Mouse (Mus musculus) kidney, postnatal 36 days (tissue): ENCODE data around the gene Gnai3.

Experiments
- DNase-seq, 2 experiments: peaks; one replicate each; pipeline ENCODE4 v3.0.0; 2021 to 2022; ENCODE audit warnings: mixed read lengths in 2 of 2

The Gnai3 gene

DNA sequence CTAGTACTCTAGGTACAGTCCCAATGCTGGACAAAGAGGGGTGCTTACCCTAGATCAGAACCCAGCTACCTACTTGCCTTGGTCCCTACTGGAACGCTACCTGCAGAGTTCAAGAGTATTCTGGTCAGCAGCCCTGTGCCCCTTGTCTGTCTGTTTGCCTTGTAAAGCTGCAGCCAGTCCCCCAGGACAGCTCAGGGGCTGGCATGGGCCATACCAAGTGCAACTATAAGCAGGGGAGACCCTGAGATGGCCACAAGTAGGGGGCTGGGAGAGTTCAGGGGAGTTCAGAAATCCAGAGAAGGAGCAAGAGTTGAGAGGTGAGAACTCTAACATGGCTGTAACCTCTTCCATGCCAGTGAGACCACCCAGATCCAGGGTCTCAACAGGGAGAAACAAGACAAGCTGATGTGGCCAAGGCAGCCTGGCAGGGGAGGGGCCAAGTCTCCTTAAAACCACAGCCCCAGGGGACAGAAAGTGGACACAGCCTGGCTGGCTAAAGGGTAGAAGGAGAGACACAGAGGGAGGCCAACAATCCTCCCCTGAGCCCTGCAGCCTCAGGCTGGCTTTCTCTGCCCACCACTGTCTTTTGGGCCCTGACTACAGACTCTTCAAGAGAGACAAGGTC is 63.6 kb downstream of the Gnai3 start:
- DNase-seq, result no peak

DNA sequence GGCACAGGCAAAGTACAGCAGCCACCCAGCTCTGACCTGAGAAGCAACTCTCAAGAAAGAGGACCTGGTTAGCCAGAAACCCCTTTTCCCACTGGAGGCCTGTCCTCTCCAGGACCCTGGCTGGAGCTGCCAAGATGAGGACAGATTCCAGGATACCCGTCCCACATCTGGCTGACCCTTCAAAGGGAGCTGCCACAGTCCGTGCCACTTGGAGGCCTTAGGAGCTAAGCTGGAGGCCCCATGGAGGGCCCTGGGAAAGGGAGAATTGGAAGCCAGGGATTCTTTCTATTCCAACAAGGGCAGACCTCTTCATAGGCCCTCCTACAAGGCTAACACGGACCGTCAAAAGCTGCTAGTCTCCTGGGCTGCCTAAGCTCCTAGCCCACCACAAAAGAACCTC is 64.3 kb downstream of the Gnai3 start:
- no peak for DNase-seq

DNA sequence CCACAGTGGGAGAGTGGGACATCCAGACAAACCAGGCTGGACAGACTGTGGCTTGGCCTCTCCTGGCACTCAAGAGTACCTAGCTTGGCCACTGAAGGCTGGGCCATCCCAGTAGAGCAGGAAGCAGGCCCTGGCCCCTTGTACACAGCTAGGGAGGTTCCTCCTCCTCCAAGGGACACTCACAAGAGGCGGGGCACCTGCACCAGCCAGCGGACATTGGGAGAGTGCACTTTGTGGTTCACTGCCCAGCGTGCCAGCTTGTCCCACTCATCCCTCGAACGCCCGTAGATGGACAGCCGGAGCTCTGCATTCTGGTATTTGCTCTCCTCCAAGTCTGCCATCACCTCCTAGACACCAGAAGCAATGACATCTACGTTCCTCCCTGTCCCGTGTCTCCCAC is 69.1 kb downstream of the Gnai3 start:
- DNase-seq, result peak; percentile 59 to 74

- no peak for DNase-seq
Measured at GRCm38 (mm10) chr3:108072983-108073569, 72.9 kb downstream of the Gnai3 start.

GRCm38 (mm10) chr3:108070295-108071293 is 75.4 kb downstream of the Gnai3 start:
- DNase-seq, result peak; percentile 85 to 91

- peak; percentile 80 to 82 for DNase-seq
Measured at GRCm38 (mm10) chr3:108069231-108069870, 76.6 kb downstream of the Gnai3 start.

- no peak for DNase-seq
Measured at GRCm38 (mm10) chr3:108068826-108069225, 77.1 kb downstream of the Gnai3 start.

- DNase-seq, result peak; percentile 59 to 83
Measured at GRCm38 (mm10) chr3:108067370-108067934, 78.5 kb downstream of the Gnai3 start.

DNA sequence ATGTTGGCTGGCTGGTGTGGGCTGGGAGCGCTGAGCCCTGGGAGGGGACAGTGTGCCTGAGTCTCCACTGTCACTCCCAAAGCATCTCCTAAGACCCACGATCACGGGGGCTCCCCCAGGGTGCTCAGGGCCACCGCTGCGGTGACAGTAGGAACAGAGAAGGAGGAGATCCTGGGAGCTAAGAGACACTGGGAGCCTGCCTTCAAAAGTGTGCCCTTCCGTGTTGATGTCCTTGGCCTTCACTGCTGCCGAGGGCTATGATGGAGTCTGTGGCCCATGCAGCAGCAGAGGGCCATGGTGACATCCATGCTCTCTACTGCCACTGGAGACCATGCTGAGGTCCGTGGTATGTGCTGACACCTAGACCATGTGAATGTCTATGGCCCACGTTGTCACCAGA is 80.4 kb downstream of the Gnai3 start:
- DNase-seq, result no peak

DNA sequence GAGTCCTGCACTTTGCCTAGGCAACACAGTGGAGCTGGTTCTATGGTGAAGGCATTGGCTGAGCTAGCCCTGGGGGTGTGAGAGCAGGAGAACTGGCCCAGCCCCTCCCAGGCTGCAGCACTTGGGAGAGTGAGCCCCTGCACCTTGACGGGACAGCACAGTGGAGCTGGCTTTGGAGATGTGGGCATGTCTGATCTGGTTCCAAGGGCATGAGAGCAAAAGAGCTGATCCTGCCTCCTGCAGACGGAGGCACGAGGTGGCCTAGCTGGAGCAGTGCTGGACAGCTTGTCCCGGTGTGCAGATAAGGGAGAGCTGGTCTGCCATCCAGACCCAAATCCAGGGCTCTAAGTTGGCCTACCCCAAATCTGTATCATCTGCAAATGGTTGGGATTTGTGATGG is 81.3 kb downstream of the Gnai3 start:
- DNase-seq, result no peak

- DNase-seq, result no peak
Measured at GRCm38 (mm10) chr3:108062648-108063047, 83.3 kb downstream of the Gnai3 start.

GRCm38 (mm10) chr3:108061420-108061819 is 84.5 kb downstream of the Gnai3 start:
- DNase-seq, result peak; percentile 63 to 76
